Mouse (Mus musculus) brain, embryonic 18.5 days (tissue): ENCODE measurements around the gene Hist1h2bg.
A peak's percentile ranks its signal among the peaks of the same experiment; 100 is the strongest.
"Not testable (repeated sequence)": the region's sequence is repeated elsewhere in the genome, so short reads cannot be mapped to it uniquely, and the experiment has no call there.

Experiments used
- DNase-seq: peaks from one replicate; pipeline ENCODE4 v3.0.0-alpha.2; 2012; ENCODE audit warnings: low read depth, low spot score

The Hist1h2bg gene

GRCm38 (mm10) chr13:23571022-23571503 lies at the start of gene Hist1h2bg, which contains the start of gene Hist1h2ae:
Hist1h2bg (plus strand) TSS chr13:23571396.
Hist1h2ae (minus strand) TSS chr13:23571220.
- peak; percentile 96 for DNase-seq

GRCm38 (mm10) chr13:23521703-23522102 lies 49.5 kb upstream of the Hist1h2bg start:
- DNase-seq: no peak

- DNase-seq: no peak
Observed at GRCm38 (mm10) chr13:23523976-23524375, 47.2 kb upstream of the Hist1h2bg start.

- DNase-seq: no peak
Observed at GRCm38 (mm10) chr13:23524654-23525053, 46.5 kb upstream of the Hist1h2bg start.

GRCm38 (mm10) chr13:23525901-23526300 lies 45.3 kb upstream of the Hist1h2bg start:
- no peak for DNase-seq

GRCm38 (mm10) chr13:23526312-23526711 lies 44.9 kb upstream of the Hist1h2bg start:
- DNase-seq: no peak

GRCm38 (mm10) chr13:23529005-23529404 lies 42.2 kb upstream of the Hist1h2bg start:
- DNase-seq: no peak

GRCm38 (mm10) chr13:23529480-23530165 lies 41.6 kb upstream of the Hist1h2bg start:
- no peak for DNase-seq

GRCm38 (mm10) chr13:23530181-23530900 lies 40.9 kb upstream of the Hist1h2bg start:
- DNase-seq: no peak

GRCm38 (mm10) chr13:23530901-23531875 lies 40.0 kb upstream of the Hist1h2bg start, which contains the start of gene Hist1h4h:
Hist1h4h (plus strand) TSS chr13:23531050.
- DNase-seq: peak; percentile 95

- no peak for DNase-seq
Observed at GRCm38 (mm10) chr13:23532262-23533075, 38.7 kb upstream of the Hist1h2bg start.

- DNase-seq: not testable (repeated sequence)
Observed at GRCm38 (mm10) chr13:23533560-23534367, 37.4 kb upstream of the Hist1h2bg start, which contains the start of gene Hist1h2af. Hist1h2af (plus strand) TSS chr13:23533906.

GRCm38 (mm10) chr13:23534368-23535131 lies 36.6 kb upstream of the Hist1h2bg start:
- no peak for DNase-seq

GRCm38 (mm10) chr13:23535137-23536075 lies 35.8 kb upstream of the Hist1h2bg start, which contains the start of gene Hist1h3g:
Hist1h3g (plus strand) TSS chr13:23535422.
- peak; percentile 93 for DNase-seq

GRCm38 (mm10) chr13:23536076-23536822 lies 34.9 kb upstream of the Hist1h2bg start:
- no peak for DNase-seq

GRCm38 (mm10) chr13:23537006-23537710 lies 34.0 kb upstream of the Hist1h2bg start:
- no peak for DNase-seq
